Mouse (Mus musculus) fibroblast of lung, adult 2 months (primary cell): ENCODE results near the gene Fer1l5.

Source experiments
- DNase-seq: peaks from one replicate; pipeline ENCODE4 v3.0.0-alpha.2; 2011; ENCODE audit warnings: low read depth

The Fer1l5 gene

DNA sequence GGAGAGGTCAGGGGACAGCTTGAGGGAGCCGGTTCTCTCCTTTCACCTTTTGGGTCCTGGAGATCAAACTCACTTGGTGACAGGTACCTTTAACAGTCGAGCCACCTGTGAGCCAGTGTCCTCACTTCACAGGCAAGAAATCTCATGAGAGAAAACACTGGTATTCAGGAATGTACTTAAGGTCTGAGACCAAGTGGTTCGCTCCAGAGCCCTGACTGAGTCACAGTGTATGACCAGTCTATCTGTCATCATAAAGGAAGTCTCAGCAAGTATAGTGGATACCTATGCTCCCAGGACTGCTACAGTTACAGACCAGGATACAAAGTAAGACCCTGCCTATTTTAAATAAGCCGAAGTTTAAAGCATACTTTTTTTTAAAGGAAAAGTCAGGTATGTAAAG, 60.9 kb downstream of the Fer1l5 start:
- DNase-seq, result no peak

DNA sequence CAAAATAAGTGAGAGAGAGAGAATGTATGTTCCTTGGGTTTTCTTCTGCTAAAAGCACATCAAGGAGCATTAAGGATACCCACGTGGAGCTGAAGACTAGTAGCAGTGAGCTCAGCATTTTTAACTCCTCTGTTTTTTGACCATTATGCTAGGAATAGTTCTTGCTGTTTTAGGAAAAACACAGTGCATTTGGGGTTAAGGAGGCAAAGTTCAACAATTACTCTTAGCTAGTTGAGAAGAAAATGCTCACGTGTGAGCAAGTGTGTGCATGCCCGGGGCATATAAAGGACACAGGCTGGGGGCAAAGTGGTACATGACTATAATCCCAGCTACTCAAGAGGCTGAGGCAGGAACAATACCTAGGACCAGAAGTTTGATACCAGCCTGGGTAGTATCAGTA, 61.5 kb downstream of the Fer1l5 start:
- no peak for DNase-seq

DNA sequence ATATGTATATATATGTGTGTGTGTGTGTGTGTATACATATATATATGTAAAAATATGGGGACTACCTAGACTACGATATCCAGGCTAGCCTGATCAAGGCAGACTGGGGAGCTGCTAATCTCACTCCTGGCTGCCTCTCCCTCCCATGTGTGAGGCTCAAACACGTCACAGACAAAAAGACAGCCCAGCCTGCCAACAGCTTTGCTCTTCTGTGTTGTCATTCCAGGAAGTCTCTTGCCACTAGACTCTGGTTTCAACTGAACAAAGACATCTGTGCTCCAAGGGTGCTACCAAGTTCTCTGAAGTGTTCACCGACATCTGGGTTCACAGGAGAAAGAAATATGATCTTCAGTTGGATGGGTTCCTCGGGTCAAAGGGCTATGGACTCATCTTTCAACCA, 63.0 kb downstream of the Fer1l5 start:
- DNase-seq, result no peak

DNA sequence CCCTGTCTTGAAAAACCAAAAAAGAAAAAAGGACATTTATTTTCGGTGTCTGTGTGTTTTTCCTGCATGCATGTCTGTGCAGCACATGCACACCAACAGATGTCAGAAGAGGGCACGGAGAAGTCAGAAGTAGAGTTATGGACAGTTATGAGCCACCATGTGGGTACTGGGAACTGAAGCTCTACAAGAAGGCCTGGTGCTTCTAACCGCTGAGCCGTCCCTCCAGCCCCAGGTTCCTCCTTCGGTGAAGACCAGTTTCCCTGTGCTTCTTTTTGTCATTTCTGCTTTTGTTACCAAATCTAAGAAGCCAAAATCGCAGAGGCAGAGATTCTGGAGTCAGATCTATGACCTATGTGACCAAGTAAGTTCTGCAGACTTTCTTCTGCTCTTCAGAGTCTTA, 64.4 kb downstream of the Fer1l5 start:
- DNase-seq, result no peak

DNA sequence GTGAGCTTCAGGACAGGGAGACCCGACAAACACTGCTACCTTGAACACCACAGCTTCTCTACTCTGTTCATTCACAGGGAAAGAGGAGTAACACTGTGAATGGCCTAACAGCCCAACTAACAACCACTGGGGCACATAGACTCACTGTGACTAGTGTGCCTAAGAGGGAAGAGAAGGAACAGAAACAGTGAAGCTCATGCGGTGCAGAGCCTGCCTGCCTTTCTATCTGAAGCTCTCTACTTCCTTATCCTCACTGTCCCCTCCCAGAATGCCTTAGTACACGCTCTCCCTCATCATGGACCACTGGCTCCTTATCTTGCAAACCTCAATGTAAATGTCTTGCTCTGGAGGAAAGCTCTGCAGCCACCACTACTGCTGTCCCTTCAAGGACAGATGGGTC, 65.1 kb downstream of the Fer1l5 start:
- no peak for DNase-seq

DNA sequence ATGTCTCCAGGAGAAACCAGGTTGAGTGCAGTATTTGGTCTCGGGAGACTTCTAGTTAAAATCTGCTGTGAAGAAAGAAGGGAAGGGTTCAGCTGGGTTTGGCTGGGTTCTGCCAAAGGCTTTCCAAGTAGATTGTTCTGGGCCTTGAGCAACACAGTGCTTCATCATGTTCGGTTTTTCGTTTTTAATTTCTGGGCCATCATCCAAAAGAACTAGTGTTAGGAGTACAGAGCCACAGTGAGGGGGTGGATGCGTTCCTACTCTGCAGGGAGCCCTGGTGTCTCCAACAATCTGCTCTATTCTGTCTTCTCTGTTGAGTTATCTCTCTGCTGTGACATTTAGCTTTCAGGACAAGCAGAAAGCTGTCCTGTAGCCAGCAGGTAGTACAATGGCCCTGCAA, 69.0 kb downstream of the Fer1l5 start:
- peak; percentile 67 for DNase-seq

DNA sequence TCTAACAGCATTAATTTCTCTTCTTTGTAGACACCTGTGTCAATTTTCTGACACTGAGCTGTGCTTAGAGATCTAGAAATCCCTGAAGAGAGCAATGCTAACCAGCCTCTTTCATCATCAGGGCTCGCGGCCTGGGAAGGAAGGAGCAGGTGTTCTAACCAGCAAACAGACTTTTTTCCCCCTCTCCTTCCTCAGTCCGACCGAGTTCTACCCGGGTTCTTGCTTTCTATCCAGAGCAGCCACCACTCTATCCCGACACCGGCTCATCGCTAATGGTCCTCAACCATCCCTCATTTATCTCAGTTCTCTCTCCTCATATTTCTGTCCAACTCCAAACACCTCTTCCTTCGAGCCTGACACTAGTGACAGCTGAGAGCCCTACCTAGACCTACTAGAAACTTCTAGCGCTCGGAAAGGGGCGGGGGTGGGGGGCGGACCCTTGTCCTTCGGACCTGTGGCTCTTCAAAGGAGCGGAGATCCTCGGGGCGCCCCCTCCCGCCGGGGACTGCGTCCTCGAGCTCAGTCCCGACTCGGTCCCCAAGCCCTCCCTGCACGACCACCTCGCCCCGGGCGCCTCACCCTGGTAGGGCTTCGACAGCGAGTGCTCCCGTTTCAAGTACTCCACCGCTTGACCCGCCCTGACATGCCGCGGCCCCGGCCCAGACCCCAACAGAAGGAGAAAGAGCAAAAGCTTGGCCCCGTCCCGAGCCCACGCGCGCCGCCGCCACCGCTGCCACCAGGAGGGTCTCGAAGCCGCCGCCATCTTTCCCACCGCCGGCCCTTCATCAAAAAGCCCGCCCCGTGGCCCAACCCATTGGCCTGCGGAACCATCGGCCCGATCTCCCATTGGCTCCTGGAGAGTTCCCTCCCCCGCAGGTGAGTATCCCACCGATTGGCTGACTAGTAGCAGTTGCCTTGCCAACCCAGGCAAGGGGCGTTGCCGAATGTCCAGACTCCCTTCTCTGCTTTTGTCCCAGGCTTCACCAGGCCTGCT, 72.7 kb downstream of the Fer1l5 start, which contains the start of gene Lman2l:
TSS of gene Lman2l (minus strand) at position 801 of the 994 bp plus-strand sequence.
- DNase-seq, result peak; percentile 87

DNA sequence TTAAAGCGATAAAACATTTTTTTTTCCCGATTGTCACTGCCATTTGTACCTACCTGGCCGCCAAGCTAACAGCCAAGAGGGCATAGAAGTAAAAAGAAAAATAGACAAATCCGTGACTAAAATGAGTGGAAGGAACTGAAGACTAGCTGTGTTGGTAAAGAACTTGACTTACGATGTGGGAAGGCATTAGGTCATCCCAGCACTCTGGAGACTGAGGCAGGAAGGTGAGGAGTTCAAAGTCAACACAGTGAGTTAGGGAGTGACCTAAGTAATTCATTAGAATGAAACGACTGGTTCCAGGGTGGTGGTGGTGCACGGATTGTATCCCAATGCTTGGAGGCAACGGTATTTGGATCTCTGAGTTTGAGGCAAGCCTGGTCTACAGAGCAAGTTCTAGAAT, 73.4 kb downstream of the Fer1l5 start:
- no peak for DNase-seq

DNA sequence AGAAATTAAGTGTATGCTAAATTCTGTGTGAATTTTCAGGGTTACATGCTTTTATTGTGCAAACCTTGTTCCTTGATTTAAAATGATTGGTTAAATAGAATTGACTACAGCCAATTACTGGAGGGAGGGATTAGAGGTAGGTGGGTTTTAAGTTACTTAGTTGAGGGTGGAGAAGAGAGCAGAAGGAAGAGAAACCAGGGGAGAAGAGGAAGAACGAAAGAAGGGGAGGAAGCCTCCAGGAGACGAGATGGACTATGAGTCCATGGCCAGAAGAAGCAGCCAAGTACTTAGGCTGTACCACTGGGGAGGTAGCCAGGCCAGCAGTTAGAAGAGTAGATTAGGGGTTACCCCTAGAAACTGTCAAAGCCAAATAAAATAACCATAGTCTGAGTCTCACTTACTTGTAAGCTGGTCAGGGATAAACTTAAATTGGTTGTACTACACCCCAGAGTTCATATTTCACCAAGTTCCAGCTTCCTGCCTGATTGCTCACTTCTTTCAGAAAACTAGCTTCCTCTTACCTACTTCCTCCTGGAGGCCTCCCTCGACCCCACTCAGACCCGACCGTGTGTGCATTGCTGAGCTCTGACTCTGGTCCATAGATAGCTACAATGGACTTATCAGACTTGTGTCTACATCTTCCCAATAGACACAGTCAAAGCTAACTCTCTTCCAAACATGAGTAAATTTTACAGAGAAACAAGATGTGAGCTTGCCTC, 74.2 kb downstream of the Fer1l5 start:
- no peak for DNase-seq

DNA sequence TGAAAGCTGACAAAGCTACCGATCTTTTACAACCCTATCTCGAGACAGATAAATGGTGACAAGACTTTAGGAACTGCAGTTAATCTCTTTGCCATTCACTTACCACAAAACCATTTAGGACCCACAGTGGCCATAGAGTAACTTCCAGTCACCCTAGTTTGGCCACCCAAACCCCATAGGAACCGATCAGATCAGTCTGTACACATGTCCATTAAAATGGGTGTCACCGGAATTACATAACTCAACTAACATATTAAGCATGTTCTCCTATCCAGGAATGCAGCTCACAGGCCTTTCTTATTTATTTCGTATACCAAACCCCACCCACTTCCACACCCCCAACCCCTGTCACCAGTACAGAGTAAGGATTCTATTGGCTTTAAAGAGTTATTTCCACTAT, 74.8 kb downstream of the Fer1l5 start:
- DNase-seq, result no peak

DNA sequence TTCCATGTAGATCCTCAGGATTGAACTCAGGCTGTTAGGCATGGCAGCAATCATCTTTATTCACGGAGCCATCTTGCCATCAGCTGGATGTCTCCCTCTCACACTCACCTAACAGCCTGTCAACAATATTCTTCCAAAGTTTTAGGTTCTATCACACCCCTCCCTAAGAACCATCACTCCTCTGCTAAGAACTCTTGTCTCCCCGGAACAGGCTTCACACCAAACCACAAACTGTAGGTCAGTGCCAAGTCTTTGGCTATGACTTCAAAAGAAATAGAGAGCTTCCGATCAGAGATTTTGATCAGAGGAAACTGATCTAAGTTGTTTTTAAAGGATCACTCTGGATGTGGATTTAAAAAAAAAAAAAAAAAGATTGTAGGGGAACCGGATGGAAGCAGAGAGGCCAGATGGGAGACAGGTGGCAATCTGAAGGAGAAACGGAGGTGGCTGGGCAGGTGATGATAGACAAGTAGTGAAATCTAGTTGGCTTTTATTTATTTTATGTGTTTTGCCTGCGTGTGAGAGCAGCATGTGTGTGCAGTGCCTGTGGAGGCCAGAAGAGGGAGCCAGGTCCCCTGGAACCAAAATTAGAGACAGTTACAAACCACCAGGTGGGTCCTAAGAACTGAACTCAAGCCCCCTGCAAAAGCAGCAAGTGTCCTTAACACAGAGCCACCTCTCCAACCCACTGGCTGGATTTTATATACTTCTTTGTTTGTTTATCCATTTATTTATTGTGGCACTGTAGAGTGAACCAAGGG, 82.1 kb downstream of the Fer1l5 start:
- no peak for DNase-seq

DNA sequence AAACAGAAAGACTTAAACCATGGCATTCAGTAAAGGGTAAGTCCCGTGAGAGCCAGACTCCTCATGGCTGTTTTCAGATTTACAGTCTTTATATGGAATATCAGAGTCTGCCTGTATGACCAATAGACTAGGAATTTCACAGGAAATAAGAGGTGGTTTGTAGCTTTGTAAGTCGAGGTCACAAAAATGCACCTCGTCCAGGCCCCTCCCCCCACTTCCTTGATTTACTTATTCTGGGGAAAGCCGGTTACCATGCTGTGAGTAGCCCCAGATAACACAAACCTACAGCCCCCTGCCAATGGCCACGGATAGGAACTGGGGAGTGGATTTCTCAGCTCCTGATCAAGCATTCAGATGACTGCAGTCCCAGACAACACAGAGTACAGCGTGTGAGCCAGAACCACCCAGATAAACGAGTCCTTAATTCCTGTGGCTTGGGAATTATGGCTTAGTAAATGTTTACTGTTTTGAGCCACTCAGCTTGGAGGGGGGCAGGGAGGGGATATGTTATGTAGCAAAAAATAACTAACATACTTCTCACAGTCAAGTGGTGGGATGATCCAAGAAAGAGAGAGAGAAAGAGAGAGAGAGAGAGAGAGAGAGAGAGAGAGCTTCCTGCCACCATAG, 85.4 kb downstream of the Fer1l5 start:
- DNase-seq, result peak; percentile 51

DNA sequence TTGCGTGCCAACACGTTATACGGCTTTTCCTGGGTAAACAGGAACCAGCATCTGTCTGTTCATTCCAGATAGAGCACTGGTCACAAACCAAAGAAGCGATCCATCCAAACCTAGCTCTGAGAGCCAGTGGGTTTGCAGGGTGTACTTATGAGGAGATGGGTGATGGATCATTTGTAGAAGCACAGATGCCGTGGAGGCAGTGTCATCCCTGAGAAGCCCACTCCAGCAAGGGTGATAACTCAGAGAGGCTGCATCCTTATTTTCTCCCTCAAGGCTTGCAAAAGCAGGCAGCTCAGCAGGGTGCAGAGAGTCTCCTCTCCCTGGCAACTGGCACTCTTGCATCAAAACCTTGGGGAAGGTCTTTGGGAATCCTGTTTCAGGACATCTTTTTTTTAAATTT, 86.1 kb downstream of the Fer1l5 start:
- DNase-seq, result no peak

DNA sequence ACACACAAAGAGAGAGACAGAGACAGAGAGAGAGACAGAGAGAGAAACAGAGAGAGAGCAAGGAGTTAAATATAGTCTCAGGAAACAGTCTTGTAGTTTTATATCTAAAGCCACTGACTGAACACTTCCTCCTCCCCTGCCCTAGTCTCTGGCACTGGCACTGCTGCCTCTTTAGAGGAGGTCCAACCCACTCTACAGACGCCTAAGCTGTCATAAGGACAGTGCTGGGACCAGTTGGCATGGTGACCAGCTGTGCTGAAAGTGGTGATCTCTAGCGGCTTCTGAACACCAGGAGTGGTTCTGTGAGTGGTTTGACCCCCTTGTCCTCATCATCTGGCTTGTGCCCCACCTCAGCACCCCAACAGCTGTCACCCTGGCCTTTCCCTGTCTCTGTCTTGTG, 89.7 kb downstream of the Fer1l5 start:
- DNase-seq, result no peak

DNA sequence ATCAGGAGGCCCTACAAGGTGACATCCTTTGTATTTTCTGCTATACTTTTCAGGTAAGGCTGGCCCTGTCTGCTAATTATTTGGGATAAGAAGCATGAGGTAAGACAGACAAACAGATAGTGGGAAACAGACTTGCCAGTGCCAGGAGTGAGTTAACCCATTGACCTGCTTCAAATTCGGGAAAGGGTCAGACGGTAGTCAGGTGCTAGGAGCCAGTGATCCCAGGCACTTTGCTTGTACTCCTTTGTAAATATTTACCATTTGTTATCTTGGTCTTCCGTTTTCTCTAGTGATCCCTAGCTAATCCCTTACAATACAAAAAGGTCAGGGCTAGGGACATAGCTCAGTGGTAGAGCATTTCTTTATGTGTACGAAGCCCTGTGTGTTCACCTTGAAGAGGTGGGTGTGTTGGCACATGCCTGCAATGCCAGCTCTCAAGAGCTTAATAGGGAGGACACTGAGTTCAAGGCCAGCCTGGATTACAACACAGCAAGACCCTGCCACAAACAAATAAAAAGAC, 93.6 kb downstream of the Fer1l5 start:
- DNase-seq, result no peak

DNA sequence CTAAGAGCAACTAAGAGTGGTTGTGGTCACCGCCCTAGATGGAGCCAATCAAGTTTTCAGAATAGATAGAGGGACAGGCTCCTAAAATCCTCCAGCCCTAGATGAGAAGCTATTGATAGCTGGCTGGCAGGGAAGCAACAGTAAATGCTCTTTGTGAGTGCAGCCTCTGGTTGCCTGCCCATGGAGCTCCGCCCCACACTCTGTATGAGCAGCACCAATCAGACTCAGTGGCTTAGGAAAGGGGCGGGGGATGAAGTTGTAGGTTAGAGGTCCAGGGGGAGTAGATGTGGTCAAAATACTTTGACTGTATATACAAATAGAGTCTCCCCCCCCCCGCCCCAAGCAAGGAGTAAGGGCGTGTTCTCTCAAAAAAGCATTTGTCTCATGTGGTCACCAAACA, 95.4 kb downstream of the Fer1l5 start:
- DNase-seq, result no peak

DNA sequence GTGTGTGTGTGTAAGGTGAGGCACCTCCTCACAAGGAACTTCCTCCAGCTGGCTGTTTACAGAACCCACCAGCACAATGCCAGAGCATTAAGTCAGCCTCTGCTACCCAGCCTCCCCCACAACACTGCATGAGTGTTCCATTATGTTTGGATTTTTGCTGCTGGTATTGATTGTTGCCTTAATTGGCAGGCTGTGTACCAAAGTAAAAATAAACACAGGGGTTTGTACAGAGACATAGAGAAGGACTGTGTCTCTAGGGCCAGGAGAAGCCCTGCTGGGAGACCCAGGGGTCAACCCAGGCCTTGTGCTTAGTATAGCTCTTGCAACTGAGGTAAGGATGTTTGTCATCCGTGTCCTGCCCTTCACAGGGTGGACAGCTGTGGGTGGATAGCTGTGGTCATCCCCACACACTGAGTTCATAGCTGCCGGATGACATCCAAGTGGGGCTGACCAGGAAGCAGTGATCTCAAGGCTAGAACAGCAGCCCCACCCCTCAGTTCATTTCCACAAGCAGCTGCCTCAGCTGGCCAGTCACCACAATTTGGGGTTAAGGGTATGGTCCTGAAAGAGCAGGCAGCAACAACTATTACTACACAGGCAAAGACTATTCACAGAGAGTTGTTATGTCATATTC, 97.8 kb downstream of the Fer1l5 start:
- DNase-seq, result no peak

DNA sequence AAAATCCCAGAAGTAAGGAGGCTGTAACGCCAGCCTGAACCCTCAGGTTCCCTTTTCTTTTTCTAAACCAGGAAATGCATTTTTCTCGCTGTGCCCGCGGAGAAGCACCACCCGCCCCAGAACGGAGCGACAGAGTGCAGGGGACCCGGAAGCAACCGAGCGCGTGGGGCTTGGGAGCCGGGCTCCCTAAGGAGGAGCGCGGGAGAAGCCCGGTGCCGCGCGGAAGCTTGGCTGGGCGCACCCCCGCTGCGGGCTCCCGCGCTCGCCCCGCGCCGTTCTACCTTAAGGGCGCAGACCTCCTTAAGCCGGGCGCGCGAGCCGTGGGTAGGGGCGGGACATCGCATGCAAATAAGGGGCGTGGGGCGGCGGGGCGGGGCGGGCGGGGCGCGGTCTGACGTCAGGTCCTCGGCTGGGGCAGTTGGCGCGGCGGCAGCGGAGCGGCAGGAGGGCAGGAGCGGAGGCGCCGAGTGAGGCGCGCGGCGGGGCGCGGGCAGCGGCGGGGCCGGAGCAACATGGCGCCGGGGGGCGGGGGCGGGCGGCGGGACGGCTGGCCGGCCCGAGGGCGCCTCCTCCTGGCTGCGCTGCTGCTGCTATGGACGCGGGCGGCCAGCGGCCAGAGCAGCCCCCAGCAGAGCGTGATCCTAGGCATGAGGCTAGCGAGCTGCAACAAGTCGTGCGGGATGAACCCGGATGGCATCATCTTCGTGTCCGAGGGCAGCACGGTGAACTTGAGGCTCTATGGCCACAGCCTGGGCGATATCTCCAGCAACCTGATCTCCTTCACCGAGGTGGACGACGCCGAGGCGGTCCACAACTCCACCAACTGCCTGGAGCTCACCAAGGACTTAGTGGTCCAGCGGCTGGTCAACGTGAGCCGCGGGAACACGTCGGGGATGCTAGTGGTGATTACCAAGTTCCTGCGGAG, 99.4 kb downstream of the Fer1l5 start, which contains the start of gene Cnnm4:
TSS of gene Cnnm4 (plus strand) at position 440 of the 925 bp plus-strand sequence.
- peak; percentile 48 for DNase-seq
